Mouse (Mus musculus) limb, embryonic 12.5 days (tissue): ENCODE data around the gene Pdzd2. TPM values are rescaled to one million over a fixed set of nuclear protein-coding genes. Genes with fewer than 3 reads are reported as not detected.
A peak's percentile ranks its signal among the peaks of the same experiment; 100 is the strongest.

Experiments used
- ATAC-seq: fragments of 200-750 bp; cut with Nextera tagmentation; 2 replicates; pipeline ENCODE4 v1.8.0; 2017; ENCODE audit warnings: low read depth, moderate TSS enrichment; ENCODE audit not compliant: insufficient number of reproducible peaks, insufficient read depth, low FRiP score, low TSS enrichment
- H3K27ac ChIP-seq: fragments of 300-500 bp; sonication (generic); 2 replicates; pipeline ENCODE4 v1.5.1; 2016; ENCODE audit warnings: mild to moderate bottlenecking, moderate library complexity
- H3K27me3 ChIP-seq: fragments of 300-500 bp; sonication (generic); 2 replicates; pipeline ENCODE4 v1.6.1; 2016; ENCODE audit warnings: mild to moderate bottlenecking, moderate library complexity
- H3K36me3 ChIP-seq: fragments of 300-500 bp; sonication (generic); 2 replicates; pipeline ENCODE4 v1.6.1; 2016; ENCODE audit warnings: mild to moderate bottlenecking, moderate library complexity
- H3K4me1 ChIP-seq: fragments of 300-500 bp; sonication (generic); replicated peaks from 2 replicates; pipeline ENCODE4 v1.6.1; 2016
- H3K4me2 ChIP-seq: fragments of 300-500 bp; sonication (generic); 2 replicates; pipeline ENCODE4 v1.6.1; 2016; ENCODE audit warnings: mild to moderate bottlenecking, moderate library complexity
- H3K4me3 ChIP-seq: fragments of 300-500 bp; sonication (generic); replicated peaks from 2 replicates; pipeline ENCODE4 v1.5.1; 2016; ENCODE audit warnings: mild to moderate bottlenecking
- H3K9ac ChIP-seq: fragments of 300-500 bp; sonication (generic); replicated peaks from 2 replicates; pipeline ENCODE4 v1.6.1; 2016; ENCODE audit warnings: mild to moderate bottlenecking, moderate library complexity
- H3K9me3 ChIP-seq: fragments of 300-500 bp; sonication (generic); 2 replicates; pipeline ENCODE4 v1.6.1; 2016; ENCODE audit warnings: mild to moderate bottlenecking, moderate library complexity
- WGBS: fragments of 180-500 bp; shearing (Covaris S2); methylation state at CpG from one replicate; pipeline ENCODE4 v1.1.7; 2016; 5-methylcytosine and 5-hydroxymethylcytosine counted together
- polyA plus RNA-seq: library from polyadenylated mRNA; unstranded; fragments of >200 nt; fragmentation: Nextera tagmentation; extraction: Ambion mirVana; gene quantifications from 2 replicates; pipeline ENCODE4 v1.2.1, GENCODE M21; 2016

Gene Pdzd2
- polyA plus RNA-seq, 1 experiment from 2014 or later, result 32.5 TPM

DNA sequence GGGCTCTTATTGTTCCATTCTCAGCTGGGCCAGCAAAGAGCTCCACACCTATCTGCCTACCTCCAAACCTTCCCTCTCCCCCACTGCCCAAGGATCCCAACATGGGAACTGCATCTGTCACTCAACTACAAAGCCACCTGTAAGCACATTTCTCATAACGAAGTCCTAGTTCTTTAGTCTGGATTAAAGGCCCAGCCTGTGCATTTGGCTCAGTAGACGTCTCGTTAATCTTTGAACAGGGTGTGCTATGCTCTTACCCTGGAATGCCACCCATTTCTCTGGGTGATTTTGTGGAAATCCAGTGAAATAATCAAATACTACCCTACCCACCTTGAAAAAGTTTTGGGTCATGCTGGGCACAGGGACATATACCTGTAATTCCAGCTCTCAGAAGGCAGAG is 308.5 kb downstream of the Pdzd2 start:
- no peak for ATAC-seq
- Histone ChIP-seq H3K27ac (no peak overlapping the region), H3K4me1 (peaks cover 51% of the 10 kb centered on the region), H3K9me3 (no peaks in the 10 kb centered on the region), H3K4me2 (no peak overlapping the region), H3K9ac (no peak overlapping the region), H3K27me3 (no peaks in the 10 kb centered on the region), H3K36me3 (peaks cover 3% of the 10 kb centered on the region; the same call in 1 of the 2 replicates), H3K4me3 (no peak overlapping the region)
- WGBS, result 78% methylated on average over 3 of the region's 3 CpGs

DNA sequence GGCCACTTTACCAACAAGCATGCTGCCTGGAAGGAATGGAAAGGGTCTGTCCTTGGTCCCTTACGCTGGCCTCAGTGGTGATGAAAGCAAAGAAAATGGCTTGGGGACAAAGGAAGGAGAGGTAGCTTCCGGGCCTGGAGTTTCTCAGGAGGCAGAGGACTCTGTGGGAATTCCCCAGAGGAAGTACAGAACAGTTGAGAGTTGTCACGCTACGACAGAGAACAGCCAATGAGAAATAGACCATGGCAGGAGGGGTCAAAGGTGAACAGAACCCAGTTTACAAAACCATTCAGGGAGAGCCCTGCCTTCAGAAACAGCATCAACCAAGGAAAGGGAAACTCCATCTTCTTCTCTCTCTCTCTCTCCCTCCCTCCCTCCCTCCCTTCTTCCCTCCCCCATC is 309.1 kb downstream of the Pdzd2 start:
- Histone ChIP-seq H3K4me3 (no peak overlapping the region), H3K9ac (no peak overlapping the region), H3K4me2 (no peak overlapping the region), H3K27me3 (no peaks in the 10 kb centered on the region), H3K9me3 (no peaks in the 10 kb centered on the region), H3K27ac (no peak overlapping the region), H3K36me3 (no peaks in the 10 kb centered on the region), H3K4me1 (peaks cover 52% of the 10 kb centered on the region)
- ATAC-seq, result no peak
- WGBS, result 65% methylated on average over 4 of the region's 4 CpGs

DNA sequence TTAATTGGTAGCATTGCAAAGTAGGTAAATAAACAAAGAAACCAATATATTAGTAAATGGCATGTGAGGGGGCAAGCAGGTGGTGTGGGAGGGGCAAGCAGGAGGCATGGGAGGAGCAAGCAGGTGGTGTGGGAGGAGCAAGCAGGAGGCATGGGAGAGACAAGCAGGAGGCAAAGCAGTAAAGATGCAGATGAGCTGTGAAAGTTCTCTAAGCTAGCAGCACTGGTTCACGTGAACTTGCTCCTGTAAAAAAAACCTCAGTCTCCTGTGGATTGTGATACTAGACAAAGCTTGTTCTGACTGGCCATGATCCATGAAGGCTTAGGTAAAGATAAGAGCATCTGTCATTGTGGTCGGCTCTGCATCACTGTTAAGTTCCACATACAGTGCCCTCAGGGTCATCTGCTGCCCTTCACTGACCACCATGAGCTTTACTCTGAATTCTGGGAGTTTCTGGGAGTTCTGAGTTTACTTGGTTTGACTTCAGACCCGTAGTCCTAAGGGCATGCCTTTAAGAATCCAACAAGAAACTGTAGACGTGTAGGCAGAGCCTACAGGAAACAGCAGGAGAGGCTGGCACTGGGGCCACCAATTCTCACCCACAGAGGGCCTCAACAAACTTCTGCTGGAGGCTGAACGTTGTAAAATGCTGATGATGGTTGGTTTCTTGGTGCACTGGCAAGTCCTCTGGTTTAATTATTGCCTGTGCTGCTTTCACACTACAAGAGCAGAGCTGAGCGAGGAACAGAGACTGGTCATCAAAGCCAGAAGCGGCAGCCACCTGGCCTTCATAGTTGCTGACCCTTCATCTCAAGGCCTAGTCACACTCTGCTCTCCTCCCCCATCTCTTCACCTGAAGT is 309.9 kb downstream of the Pdzd2 start:
- no peaks in the 10 kb centered on the region for H3K36me3 ChIP-seq
- ATAC-seq, result no peak; the same call in 1 of the 2 replicates
- H3K4me3 ChIP-seq, result no peak overlapping the region
- H3K9me3 ChIP-seq, result no peaks in the 10 kb centered on the region
- 0 out of 2 replicates have a peak overlapping the region, but pooled peaks have one; percentile 14 for H3K27ac ChIP-seq
- no peaks in the 10 kb centered on the region for H3K27me3 ChIP-seq
- no peak overlapping the region for H3K9ac ChIP-seq
- peaks cover 51% of the 10 kb centered on the region for H3K4me1 ChIP-seq
- no peak overlapping the region for H3K4me2 ChIP-seq
- WGBS, result 45% methylated on average over 7 of the region's 7 CpGs

DNA sequence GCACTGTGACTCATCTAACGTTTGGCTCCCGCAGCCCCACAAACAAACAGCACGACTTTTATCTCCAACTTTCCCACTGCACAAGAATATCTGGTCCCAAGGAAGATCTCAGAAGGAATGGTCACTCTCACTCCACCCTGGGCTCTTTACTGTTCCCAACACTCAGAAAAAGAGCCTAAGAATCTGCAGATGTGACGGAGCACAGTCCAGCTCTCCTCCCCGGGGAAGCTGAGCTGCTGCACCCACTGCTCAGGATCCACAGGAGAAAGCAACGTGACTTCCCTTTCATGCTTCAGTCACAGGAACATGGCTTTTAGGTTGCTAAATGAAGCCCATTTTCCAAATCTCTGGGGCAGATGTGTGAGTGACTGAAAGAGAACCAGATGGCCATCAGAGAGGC is 311.9 kb downstream of the Pdzd2 start:
- peaks cover 38% of the 10 kb centered on the region for H3K4me1 ChIP-seq
- no peak for ATAC-seq
- 70% methylated on average over 6 of the region's 6 CpGs for WGBS
- no peak overlapping the region for H3K9ac ChIP-seq
- no peak overlapping the region for H3K4me3 ChIP-seq
- H3K27me3 ChIP-seq, result no peaks in the 10 kb centered on the region
- H3K27ac ChIP-seq, result no peak overlapping the region
- no peaks in the 10 kb centered on the region for H3K9me3 ChIP-seq
- no peak overlapping the region for H3K4me2 ChIP-seq
- no peaks in the 10 kb centered on the region for H3K36me3 ChIP-seq

DNA sequence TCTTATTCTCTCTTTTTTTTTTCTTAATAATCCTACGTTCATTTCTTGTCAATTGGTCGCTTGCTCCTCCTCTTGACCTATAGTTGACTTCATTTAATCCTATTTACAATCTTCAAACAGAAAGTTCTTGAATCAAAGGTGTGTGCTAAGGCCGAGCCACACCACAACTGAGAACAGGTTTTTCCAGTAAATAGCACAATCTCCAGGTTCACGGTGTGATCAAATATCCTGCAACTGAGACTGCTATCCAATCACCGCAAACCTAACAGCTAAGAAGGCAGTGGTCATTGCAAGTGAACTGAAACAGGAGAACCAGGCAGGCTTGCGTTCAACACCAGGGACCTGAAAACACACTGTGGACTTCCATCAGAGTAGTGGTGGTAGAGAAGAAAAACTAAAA is 313.4 kb downstream of the Pdzd2 start:
- Histone ChIP-seq H3K36me3 (no peaks in the 10 kb centered on the region), H3K27me3 (no peaks in the 10 kb centered on the region), H3K4me2 (no peak overlapping the region), H3K9ac (no peak overlapping the region), H3K27ac (no peak overlapping the region), H3K4me1 (peaks cover 38% of the 10 kb centered on the region), H3K9me3 (no peaks in the 10 kb centered on the region), H3K4me3 (no peak overlapping the region)
- ATAC-seq, result no peak
- WGBS, result 68% methylated on average over 6 of the region's 6 CpGs

DNA sequence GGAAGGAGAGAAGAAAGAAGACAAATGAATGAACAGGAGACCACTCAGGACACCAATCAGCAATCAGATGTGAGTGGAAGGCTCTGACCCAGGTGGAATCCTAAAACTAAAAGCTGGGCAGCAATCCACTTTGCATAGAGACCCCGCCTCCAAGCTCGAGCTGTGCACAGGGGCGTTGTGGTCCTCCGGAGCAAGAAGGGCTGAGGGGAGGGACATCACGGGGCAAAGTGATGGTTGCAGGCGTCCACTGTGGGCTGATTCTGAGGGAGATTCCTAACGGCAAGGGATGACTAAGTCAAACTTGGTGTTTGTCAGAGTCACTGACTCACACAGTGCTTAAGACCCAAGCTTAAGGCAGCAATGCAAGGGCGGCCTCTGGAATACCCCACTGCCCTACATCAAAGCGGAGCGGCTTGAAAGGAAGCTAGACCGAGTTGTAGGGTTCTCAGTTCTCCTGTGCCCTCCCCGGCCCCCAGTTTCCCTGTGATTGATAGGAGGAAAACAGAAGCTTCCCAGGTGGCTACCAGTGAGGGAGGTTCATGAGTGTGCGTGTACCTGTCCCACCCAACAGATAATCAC is 314.6 kb downstream of the Pdzd2 start:
- Histone ChIP-seq H3K4me1 (peaks cover 33% of the 10 kb centered on the region), H3K9ac (no peak overlapping the region), H3K4me2 (no peak overlapping the region), H3K9me3 (no peaks in the 10 kb centered on the region), H3K27me3 (no peaks in the 10 kb centered on the region), H3K36me3 (peaks cover 3% of the 10 kb centered on the region; the same call in 1 of the 2 replicates), H3K4me3 (no peak overlapping the region), H3K27ac (no peak overlapping the region)
- no peak for ATAC-seq
- 53% methylated on average over 13 of the region's 13 CpGs for WGBS

DNA sequence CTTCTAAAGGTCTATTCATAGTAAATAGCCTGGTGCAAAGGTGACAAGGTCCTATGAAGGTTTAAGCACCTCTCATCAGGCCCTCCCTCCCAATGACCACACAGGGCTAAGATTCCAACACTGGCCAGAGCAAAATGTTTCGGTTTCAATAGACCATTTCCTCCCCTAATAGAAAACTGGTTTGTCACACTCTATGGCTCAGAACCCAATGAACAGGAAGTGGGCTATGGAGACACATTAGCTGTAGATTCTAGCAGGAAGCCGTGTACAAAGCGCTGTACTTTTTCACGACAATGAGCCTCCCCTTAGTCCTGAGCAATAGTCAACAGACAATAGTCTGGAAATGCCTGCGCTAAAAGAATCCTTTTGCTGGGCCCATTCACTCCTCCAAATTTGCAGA is 315.5 kb downstream of the Pdzd2 start:
- H3K4me2 ChIP-seq, result no peak overlapping the region
- WGBS, result 83% methylated on average over 5 of the region's 5 CpGs
- no peak overlapping the region for H3K9ac ChIP-seq
- H3K4me3 ChIP-seq, result no peak overlapping the region
- H3K9me3 ChIP-seq, result no peaks in the 10 kb centered on the region
- no peak overlapping the region for H3K27ac ChIP-seq
- no peaks in the 10 kb centered on the region for H3K27me3 ChIP-seq
- ATAC-seq, result no peak
- H3K4me1 ChIP-seq, result peaks cover 26% of the 10 kb centered on the region
- peaks cover 4% of the 10 kb centered on the region; the same call in 1 of the 2 replicates for H3K36me3 ChIP-seq

DNA sequence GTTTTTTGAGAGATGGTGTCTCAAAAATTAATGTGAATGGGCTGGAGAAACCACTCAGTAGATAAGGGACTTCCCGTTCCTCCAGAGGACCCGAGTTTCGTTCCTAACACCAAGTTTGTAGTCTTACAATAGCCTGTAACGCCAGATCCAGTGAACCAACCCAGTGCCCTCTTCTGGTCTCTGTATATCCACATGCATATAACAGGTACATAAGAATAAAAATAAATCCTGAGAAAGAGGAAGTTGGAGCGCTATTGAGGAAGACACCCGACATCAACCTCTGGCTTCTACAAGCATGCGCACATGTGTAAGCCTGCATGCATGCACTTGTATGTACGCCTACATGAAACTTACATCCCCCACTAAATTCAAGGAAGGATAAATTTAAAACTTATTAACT is 318.8 kb downstream of the Pdzd2 start:
- H3K4me1 ChIP-seq, result peaks cover 4% of the 10 kb centered on the region; the same call in 1 of the 2 replicates
- WGBS, result 94% methylated on average over 8 of the region's 8 CpGs
- H3K27me3 ChIP-seq, result no peaks in the 10 kb centered on the region
- H3K4me3 ChIP-seq, result no peak overlapping the region
- no peak overlapping the region for H3K4me2 ChIP-seq
- peaks cover 4% of the 10 kb centered on the region for H3K36me3 ChIP-seq
- H3K9ac ChIP-seq, result no peak overlapping the region
- H3K27ac ChIP-seq, result no peak overlapping the region
- H3K9me3 ChIP-seq, result no peaks in the 10 kb centered on the region
- no peak for ATAC-seq

DNA sequence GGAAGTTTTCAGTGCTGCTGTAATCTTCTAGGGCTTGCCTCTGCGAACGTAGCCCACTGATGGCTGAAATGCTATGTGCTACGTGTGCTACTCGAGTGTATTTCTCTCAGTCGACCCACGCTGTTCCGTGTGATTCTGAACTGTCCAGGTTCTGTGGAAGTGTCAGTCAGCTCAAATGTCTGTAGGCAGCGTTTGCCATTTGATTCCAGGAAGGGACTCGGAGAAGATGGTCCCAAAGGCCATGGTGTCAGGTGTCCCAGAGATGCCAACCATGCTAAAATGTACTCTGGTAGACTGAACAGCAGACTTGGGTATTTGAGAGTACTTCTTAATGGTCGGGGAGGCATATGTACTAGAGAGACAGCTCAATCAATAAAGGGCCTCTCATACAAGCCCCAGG is 319.3 kb downstream of the Pdzd2 start:
- H3K4me3 ChIP-seq, result no peak overlapping the region
- no peak overlapping the region for H3K4me2 ChIP-seq
- no peaks in the 10 kb centered on the region for H3K4me1 ChIP-seq
- no peak overlapping the region for H3K9ac ChIP-seq
- H3K27me3 ChIP-seq, result no peaks in the 10 kb centered on the region
- peaks cover 4% of the 10 kb centered on the region for H3K36me3 ChIP-seq
- 90% methylated on average over 10 of the region's 10 CpGs for WGBS
- no peak overlapping the region for H3K27ac ChIP-seq
- no peak for ATAC-seq
- no peaks in the 10 kb centered on the region for H3K9me3 ChIP-seq

DNA sequence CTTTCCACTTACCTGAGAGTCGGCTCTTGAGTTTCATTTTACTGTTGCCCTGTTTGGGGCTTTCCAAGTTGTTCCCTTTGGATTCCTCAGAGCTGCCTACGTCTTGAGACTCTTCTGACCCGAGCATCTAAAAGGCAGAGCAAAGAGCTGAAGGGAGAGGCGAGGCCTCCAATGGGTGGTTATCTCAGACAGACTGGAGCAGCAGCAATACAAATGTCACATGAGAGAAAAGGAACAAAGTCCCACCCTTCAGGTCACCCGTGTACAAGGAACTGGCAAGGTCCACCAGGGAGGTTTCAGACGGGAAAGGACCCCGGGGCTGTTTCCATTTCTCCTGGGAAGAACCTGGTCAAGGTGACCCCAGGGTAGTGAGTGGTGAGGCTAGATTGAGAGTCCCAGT is 320.3 kb downstream of the Pdzd2 start:
- H3K27ac ChIP-seq, result no peak overlapping the region
- no peaks in the 10 kb centered on the region for H3K4me1 ChIP-seq
- H3K4me3 ChIP-seq, result no peak overlapping the region
- no peak overlapping the region for H3K9ac ChIP-seq
- 69% methylated on average over 7 of the region's 7 CpGs for WGBS
- peaks cover 4% of the 10 kb centered on the region for H3K36me3 ChIP-seq
- H3K27me3 ChIP-seq, result no peaks in the 10 kb centered on the region
- no peak overlapping the region for H3K4me2 ChIP-seq
- H3K9me3 ChIP-seq, result no peaks in the 10 kb centered on the region
- no peak for ATAC-seq

DNA sequence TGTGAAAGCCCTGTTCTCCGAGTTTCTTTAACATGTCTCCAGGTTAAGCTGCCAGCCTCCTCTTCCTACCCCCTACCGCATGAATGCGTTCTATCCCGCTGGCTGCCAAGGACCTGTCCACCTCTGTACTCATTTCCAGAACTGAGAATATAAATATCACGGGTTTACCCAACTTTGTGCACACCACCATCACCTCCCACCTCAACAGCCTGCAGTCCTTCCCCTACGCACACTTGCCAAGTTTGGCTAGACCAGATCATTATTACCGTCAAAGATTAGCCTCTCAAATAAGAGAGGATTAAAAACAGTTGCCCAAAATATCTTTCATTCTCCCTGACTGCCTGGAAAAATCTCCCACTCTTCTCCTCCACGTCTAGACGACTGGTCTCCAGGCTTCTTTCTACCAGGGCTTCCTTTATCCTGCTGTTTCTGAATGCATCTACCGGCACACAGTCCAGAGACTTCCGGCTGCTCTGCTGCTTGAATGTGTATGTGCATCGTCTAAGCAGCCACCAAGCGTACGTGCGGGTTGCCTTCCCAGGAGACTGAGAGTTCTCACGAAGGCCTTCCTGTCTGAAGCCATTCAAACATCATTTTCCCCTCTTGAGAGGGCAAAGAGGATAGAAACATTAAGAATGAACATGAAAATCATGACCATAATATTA is 324.1 kb downstream of the Pdzd2 start:
- Histone ChIP-seq H3K4me1 (no peaks in the 10 kb centered on the region), H3K9me3 (no peaks in the 10 kb centered on the region), H3K4me3 (no peak overlapping the region), H3K36me3 (peaks cover 6% of the 10 kb centered on the region), H3K4me2 (no peak overlapping the region), H3K9ac (no peak overlapping the region), H3K27ac (no peak overlapping the region), H3K27me3 (no peaks in the 10 kb centered on the region)
- WGBS, result 87% methylated on average over 16 of the region's 16 CpGs
- ATAC-seq, result no peak
